Mouse (Mus musculus): Measurements from ENCODE around the gene Ube2j2. TPM values are rescaled to one million over a fixed set of nuclear protein-coding genes. Genes with fewer than 3 reads are reported as not detected.

Ube2j2 gene
- polyA plus RNA-seq, 1 experiment from 2014 or later, result 98.6 TPM

DNA sequence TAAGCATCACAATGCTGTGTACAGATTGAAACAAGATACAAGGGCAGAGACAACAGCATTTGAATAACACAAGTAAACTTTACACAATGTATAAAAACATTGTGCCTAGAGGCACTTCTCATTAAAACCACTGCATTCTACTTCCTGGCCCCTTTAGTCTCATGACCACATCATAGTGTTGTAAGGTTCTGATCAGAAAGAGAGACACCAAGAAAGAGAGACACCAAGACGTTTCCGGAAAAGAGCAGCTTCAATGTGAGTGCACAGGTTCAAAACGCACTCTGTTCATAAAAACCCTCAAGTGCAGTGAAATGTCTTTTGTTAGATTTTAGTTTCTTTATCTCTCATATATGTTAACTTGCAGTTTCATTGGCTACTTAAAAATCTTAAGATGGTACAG lies 60.5 kb downstream of the Ube2j2 start:
- Histone ChIP-seq H3K9me3 (ENCODE audit: control insufficient read depth, low read length) (no peaks in the 10 kb centered on the region), H3K9ac (ENCODE audit: low read length) (no peak overlapping the region), H3K36me3 (ENCODE audit: control insufficient read depth, insufficient read depth, low read length) (peaks cover 94% of the 10 kb centered on the region), H3K27me3 (ENCODE audit: control insufficient read depth, insufficient read depth, low read length) (no peaks in the 10 kb centered on the region), H3K27ac (replicated peaks in 1 of 2; ENCODE audit: control insufficient read depth in 1 of 2, insufficient read depth in 1 of 2, low read depth in 2 of 2, low read length in 2 of 2) (no peak overlapping the region), H3K4me1 (ENCODE audit: control insufficient read depth in 2 of 2, insufficient read depth in 2 of 2, low read length in 2 of 2) (no peaks in the 10 kb centered on the region), H3K4me3 (ENCODE audit: control insufficient read depth in 1 of 2, insufficient read depth in 1 of 2, low read depth in 1 of 2, low read length in 2 of 2) (no peak overlapping the region), H3K4me2 (ENCODE audit: low read length) (no peak overlapping the region)
- 88% methylated on average over 3 of the region's 3 CpGs for WGBS
- no peak for ATAC-seq (ENCODE audit: insufficient number of reproducible peaks, insufficient read depth, low FRiP score, low read depth)

DNA sequence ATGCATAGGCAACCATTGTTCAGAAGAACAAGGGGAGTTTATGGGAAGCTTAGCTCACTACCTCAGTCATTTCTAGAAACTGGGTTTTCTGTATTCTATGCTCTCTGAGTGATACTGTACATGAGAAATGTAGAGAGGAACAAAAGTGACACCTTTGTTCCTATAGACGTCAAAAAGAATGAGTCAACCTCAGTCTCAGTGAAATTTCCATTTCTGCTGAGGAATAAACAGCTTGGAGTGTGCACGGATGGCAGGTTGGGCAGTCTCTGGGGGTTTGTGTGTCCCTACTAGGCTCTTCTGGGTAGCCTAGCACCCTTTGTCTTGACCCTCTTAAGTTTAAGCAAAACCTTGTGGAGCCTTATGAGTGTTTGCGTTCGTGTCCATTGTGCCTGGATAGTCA lies 64.7 kb downstream of the Ube2j2 start:
- Histone ChIP-seq H3K27me3 (ENCODE audit: control insufficient read depth, insufficient read depth, low read length) (no peaks in the 10 kb centered on the region), H3K4me3 (ENCODE audit: control insufficient read depth in 1 of 2, insufficient read depth in 1 of 2, low read depth in 1 of 2, low read length in 2 of 2) (no peak overlapping the region), H3K9ac (ENCODE audit: low read length) (no peak overlapping the region), H3K27ac (replicated peaks in 1 of 2; ENCODE audit: control insufficient read depth in 1 of 2, insufficient read depth in 1 of 2, low read depth in 2 of 2, low read length in 2 of 2) (no peak overlapping the region), H3K4me1 (ENCODE audit: control insufficient read depth in 2 of 2, insufficient read depth in 2 of 2, low read length in 2 of 2) (no peaks in the 10 kb centered on the region), H3K4me2 (ENCODE audit: low read length) (no peak overlapping the region), H3K36me3 (ENCODE audit: control insufficient read depth, insufficient read depth, low read length) (peaks cover 97% of the 10 kb centered on the region), H3K9me3 (ENCODE audit: control insufficient read depth, low read length) (no peaks in the 10 kb centered on the region)
- no peak for ATAC-seq (ENCODE audit: insufficient number of reproducible peaks, insufficient read depth, low FRiP score, low read depth)
- 97% methylated on average over 4 of the region's 4 CpGs for WGBS

Small RNA genes lying within 50 kb of the gene (microRNA-seq; reads per million reads assigned to microRNA genes)
- gene Gm22991, result not detected

Other genes with a start within 250 kb of the Ube2j2 start
- 1.9 and 2.4 TPM in 2 replicates for gene Fndc10, start 249.5 kb upstream of the Ube2j2 start, polyA plus RNA-seq (2014; fragmentation: Nextera tagmentation; extraction: Ambion mirVana)
- gene Ssu72, start 239.0 kb upstream of the Ube2j2 start, polyA plus RNA-seq (2014; fragmentation: Nextera tagmentation; extraction: Ambion mirVana), result 113 and 115 TPM in 2 replicates
- gene Tmem240, start 209.0 kb upstream of the Ube2j2 start, polyA plus RNA-seq (2014; fragmentation: Nextera tagmentation; extraction: Ambion mirVana), result 0.23 and 0.28 TPM in 2 replicates
- 89.0 and 95.2 TPM in 2 replicates for gene Atad3a, start 182.7 kb upstream of the Ube2j2 start, polyA plus RNA-seq (2014; fragmentation: Nextera tagmentation; extraction: Ambion mirVana)
- gene Vwa1, start 169.1 kb upstream of the Ube2j2 start, polyA plus RNA-seq (2014; fragmentation: Nextera tagmentation; extraction: Ambion mirVana), result 4.5 and 4.9 TPM in 2 replicates
- gene Tmem88b, start 158.0 kb upstream of the Ube2j2 start, polyA plus RNA-seq (2014; fragmentation: Nextera tagmentation; extraction: Ambion mirVana), result 2.4 and 2.5 TPM in 2 replicates
- not detected in 2 replicates for gene Ankrd65, start 153.4 kb upstream of the Ube2j2 start, polyA plus RNA-seq (2014; fragmentation: Nextera tagmentation; extraction: Ambion mirVana)
- 146 and 160 TPM in 2 replicates for gene Mrpl20, start 141.0 kb upstream of the Ube2j2 start, polyA plus RNA-seq (2014; fragmentation: Nextera tagmentation; extraction: Ambion mirVana)
- 120 and 126 TPM in 2 replicates for gene Ccnl2, start 131.3 kb upstream of the Ube2j2 start, polyA plus RNA-seq (2014; fragmentation: Nextera tagmentation; extraction: Ambion mirVana)
- 112 and 118 TPM in 2 replicates for gene Aurkaip1, start 112.6 kb upstream of the Ube2j2 start, polyA plus RNA-seq (2014; fragmentation: Nextera tagmentation; extraction: Ambion mirVana)
- 55.5 and 75.6 TPM in 2 replicates for gene Mxra8, start 104.2 kb upstream of the Ube2j2 start, polyA plus RNA-seq (2014; fragmentation: Nextera tagmentation; extraction: Ambion mirVana)
- 9.1 and 10.9 TPM in 2 replicates for gene Dvl1, start 96.4 kb upstream of the Ube2j2 start, polyA plus RNA-seq (2014; fragmentation: Nextera tagmentation; extraction: Ambion mirVana)
- gene Tas1r3, start 80.5 kb upstream of the Ube2j2 start, polyA plus RNA-seq (2014; fragmentation: Nextera tagmentation; extraction: Ambion mirVana), result 0.09 and 0.12 TPM in 2 replicates
- 10.9 and 11.0 TPM in 2 replicates for gene Cptp, start 74.4 kb upstream of the Ube2j2 start, polyA plus RNA-seq (2014; fragmentation: Nextera tagmentation; extraction: Ambion mirVana)
- 36.0 and 38.5 TPM in 2 replicates for gene Ints11, start 74.3 kb upstream of the Ube2j2 start, polyA plus RNA-seq (2014; fragmentation: Nextera tagmentation; extraction: Ambion mirVana)
- 28.0 and 30.0 TPM in 2 replicates for gene Pusl1, start 52.0 kb upstream of the Ube2j2 start, polyA plus RNA-seq (2014; fragmentation: Nextera tagmentation; extraction: Ambion mirVana)
- gene Acap3, start 52.0 kb upstream of the Ube2j2 start, polyA plus RNA-seq (2014; fragmentation: Nextera tagmentation; extraction: Ambion mirVana), result 9.0 and 9.4 TPM in 2 replicates
- gene C1qtnf12, start 18.5 kb downstream of the Ube2j2 start, polyA plus RNA-seq (2014; fragmentation: Nextera tagmentation; extraction: Ambion mirVana), result 26.8 and 29.2 TPM in 2 replicates
- gene B3galt6, start 48.8 kb downstream of the Ube2j2 start, polyA plus RNA-seq (2014; fragmentation: Nextera tagmentation; extraction: Ambion mirVana), result 8.9 and 11.5 TPM in 2 replicates
- 133 and 137 TPM in 2 replicates for gene Sdf4, start 49.0 kb downstream of the Ube2j2 start, polyA plus RNA-seq (2014; fragmentation: Nextera tagmentation; extraction: Ambion mirVana)
- gene Tnfrsf4, start 70.0 kb downstream of the Ube2j2 start, polyA plus RNA-seq (2014; fragmentation: Nextera tagmentation; extraction: Ambion mirVana), result 0.51 and 0.57 TPM in 2 replicates
- 2.2 and 2.3 TPM in 2 replicates for gene Tnfrsf18, start 82.3 kb downstream of the Ube2j2 start, polyA plus RNA-seq (2014; fragmentation: Nextera tagmentation; extraction: Ambion mirVana)
- gene Ttll10, start 115.6 kb downstream of the Ube2j2 start, polyA plus RNA-seq (2014; fragmentation: Nextera tagmentation; extraction: Ambion mirVana), result 0.11 and 0.26 TPM in 2 replicates
- 12.0 and 14.6 TPM in 2 replicates for gene 9430015G10Rik, start 166.2 kb downstream of the Ube2j2 start, polyA plus RNA-seq (2014; fragmentation: Nextera tagmentation; extraction: Ambion mirVana)
- 0.07 and 0.22 TPM in 2 replicates for gene Rnf223, start 186.7 kb downstream of the Ube2j2 start, polyA plus RNA-seq (2014; fragmentation: Nextera tagmentation; extraction: Ambion mirVana)

Data from heart, embryonic 14.5 days (tissue).